8 mouse cellular contexts compared by ENCODE assay signal in the genomic region with DNA sequence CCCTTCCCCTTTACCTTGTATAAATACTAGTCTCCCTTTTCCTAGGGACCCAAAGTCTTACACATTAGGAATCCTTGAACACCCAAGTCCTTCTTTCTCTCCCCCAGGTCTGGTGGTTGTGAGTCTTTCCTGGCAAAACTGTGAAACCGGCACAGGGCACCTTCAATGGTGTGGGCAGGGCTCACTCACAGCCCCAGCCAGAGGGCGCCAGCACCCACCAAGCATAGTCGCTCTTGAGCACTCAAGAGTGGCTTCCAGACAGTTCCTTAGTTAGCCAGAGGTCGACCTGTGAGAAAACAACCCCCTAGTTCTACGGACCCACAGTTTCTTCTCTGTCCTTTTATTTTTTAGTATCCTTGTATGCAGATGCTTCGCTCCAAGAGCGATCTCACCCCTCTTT. TPM values are rescaled to one million over a fixed set of nuclear protein-coding genes. Genes with fewer than 3 reads are reported as not detected.
A peak's percentile ranks its signal among the peaks of the same experiment; 100 is the strongest.
DNase-seq lines count a peak whose midpoint lies in the region; ATAC-seq lines count a peak whose summit lies in the region.

Rcan2 (plus strand) TSS at position 275 of the 400 bp plus-strand sequence.

- 2% methylated on average over 7 of the region's 7 CpGs for WGBS in embryonic facial prominence, embryonic 13.5 days
- WGBS in limb, embryonic 13.5 days: 2% methylated on average over 7 of the region's 7 CpGs
- 3% methylated on average over 7 of the region's 7 CpGs for WGBS in midbrain, embryonic 13.5 days

- peaks cover 19% of the 10 kb centered on the region for H3K27me3 ChIP-seq in erythroblast, embryonic 14.5 days (ENCODE audit: control insufficient read depth)
- peaks cover 37% of the 10 kb centered on the region for H3K27me3 ChIP-seq in embryonic facial prominence, embryonic 13.5 days
- peaks cover 57% of the 10 kb centered on the region for H3K27me3 ChIP-seq in limb, embryonic 13.5 days
- no peaks in the 10 kb centered on the region for H3K27me3 ChIP-seq in midbrain, embryonic 13.5 days
- peaks cover 2% of the 10 kb centered on the region; the same call in 1 of the 2 replicates for H3K27me3 ChIP-seq in splenic B cell, adult 2 months (ENCODE audit: control insufficient read depth, insufficient read depth, low read length, poor library complexity, severe bottlenecking)

- peak within 1 kb of the TSS; percentile 96 for H3K4me2 ChIP-seq in embryonic facial prominence, embryonic 13.5 days
- H3K4me2 ChIP-seq in limb, embryonic 13.5 days (replicated peaks): peak within 1 kb of the TSS; percentile 96
- peak within 1 kb of the TSS; percentile 86 for H3K4me2 ChIP-seq in midbrain, embryonic 13.5 days (replicated peaks)

- peak within 1 kb of the TSS; percentile 41 for H3K4me3 ChIP-seq in erythroblast, embryonic 14.5 days (replicated peaks)
- peak within 1 kb of the TSS; percentile 60 for H3K4me3 ChIP-seq in embryonic facial prominence, embryonic 13.5 days
- H3K4me3 ChIP-seq in limb, embryonic 13.5 days: peak within 1 kb of the TSS; percentile 61
- H3K4me3 ChIP-seq in midbrain, embryonic 13.5 days (replicated peaks): peak within 1 kb of the TSS; percentile 68

- H3K9ac ChIP-seq in embryonic facial prominence, embryonic 13.5 days: peak within 1 kb of the TSS; percentile 68
- peak within 1 kb of the TSS; percentile 67 for H3K9ac ChIP-seq in limb, embryonic 13.5 days
- peak within 1 kb of the TSS; percentile 85 for H3K9ac ChIP-seq in midbrain, embryonic 13.5 days (replicated peaks)

- H3K36me3 ChIP-seq in erythroblast, embryonic 14.5 days (ENCODE audit: control insufficient read depth): no peaks in the 10 kb centered on the region
- no peaks in the 10 kb centered on the region for H3K36me3 ChIP-seq in embryonic facial prominence, embryonic 13.5 days
- no peaks in the 10 kb centered on the region for H3K36me3 ChIP-seq in limb, embryonic 13.5 days
- H3K36me3 ChIP-seq in midbrain, embryonic 13.5 days: no peaks in the 10 kb centered on the region
- no peaks in the 10 kb centered on the region for H3K36me3 ChIP-seq in splenic B cell, adult 2 months (ENCODE audit: control insufficient read depth, insufficient read depth, low read length, poor library complexity, severe bottlenecking)

- H3K9me3 ChIP-seq in erythroblast, embryonic 14.5 days (ENCODE audit: control insufficient read depth, low read length): no peaks in the 10 kb centered on the region
- no peaks in the 10 kb centered on the region for H3K9me3 ChIP-seq in embryonic facial prominence, embryonic 13.5 days
- H3K9me3 ChIP-seq in limb, embryonic 13.5 days: no peaks in the 10 kb centered on the region
- H3K9me3 ChIP-seq in midbrain, embryonic 13.5 days: no peaks in the 10 kb centered on the region

- no peak within 1 kb of the TSS for H3K27ac ChIP-seq in embryonic facial prominence, embryonic 13.5 days
- no peak within 1 kb of the TSS for H3K27ac ChIP-seq in limb, embryonic 13.5 days
- H3K27ac ChIP-seq in midbrain, embryonic 13.5 days: peak within 1 kb of the TSS; percentile 69

- H3K4me1 ChIP-seq in erythroblast, embryonic 14.5 days (ENCODE audit: control insufficient read depth): no peaks in the 10 kb centered on the region; the same call in 1 of the 2 replicates
- H3K4me1 ChIP-seq in embryonic facial prominence, embryonic 13.5 days: peaks cover 6% of the 10 kb centered on the region; the same call in 1 of the 2 replicates
- peaks cover 6% of the 10 kb centered on the region; the same call in 1 of the 2 replicates for H3K4me1 ChIP-seq in limb, embryonic 13.5 days
- H3K4me1 ChIP-seq in midbrain, embryonic 13.5 days (replicated peaks): peaks cover 6% of the 10 kb centered on the region; the same call in 1 of the 2 replicates

- ATAC-seq in erythroblast, adult 5-6 weeks (replicated peaks; ENCODE audit: low FRiP score, poor library complexity, severe bottlenecking): no peak
- ATAC-seq in embryonic facial prominence, embryonic 13.5 days (ENCODE audit: insufficient number of reproducible peaks, insufficient read depth, low FRiP score, low TSS enrichment, low read depth): no peak
- ATAC-seq in limb, embryonic 13.5 days (ENCODE audit: low FRiP score, low read depth): peak; percentile 40; the same call in 1 of the 2 replicates
- ATAC-seq in midbrain, embryonic 13.5 days: peak; percentile 91

- DNase-seq in heart, adult 9 months (ENCODE audit: low spot score in 2 of 2): peak; percentile 32 to 60
- DNase-seq in kidney, adult 8-10 months: peak; percentile 27 to 56
- peak; percentile 6 for DNase-seq in splenic B cell, adult 2 months (ENCODE audit: low read depth, low spot score)

RNA-seq across cellular contexts. Expression of gene Rcan2, which starts in this region (rescaled TPM):
- polyA plus RNA-seq in erythroblast, embryonic 14.5 days (2012): 0.01 TPM in 1 of 2 replicates, not detected in the other
- not detected in 2 replicates for total RNA-seq in erythroblast, adult 5-6 weeks (2015; ENCODE audit: low replicate concordance)
- total RNA-seq in erythroblast, adult 5-6 weeks (2017; ENCODE audit: low replicate concordance): not detected in 2 replicates
- 5.4 and 5.9 TPM in 2 replicates for polyA plus RNA-seq in embryonic facial prominence, embryonic 13.5 days (2015; fragmentation: Nextera tagmentation; extraction: Ambion mirVana)
- polyA plus RNA-seq in limb, embryonic 13.5 days (2015; fragmentation: Nextera tagmentation; extraction: Ambion mirVana): 2.6 and 3.2 TPM in 2 replicates
- 62.3 and 62.8 TPM in 2 replicates for polyA plus RNA-seq in midbrain, embryonic 13.5 days (2015; fragmentation: Nextera tagmentation; extraction: Ambion mirVana)

Comparison
In these comparisons a context has a peak if more than half of its experiments do, and no peak if none do; other contexts are left out.
1. ATAC-seq: peak in limb, embryonic 13.5 days (single experiment) and midbrain, embryonic 13.5 days (single experiment); none in erythroblast, adult 5-6 weeks (single experiment) and embryonic facial prominence, embryonic 13.5 days (single experiment).
2. Peak in every context shown above with its lines, with median percentiles within 50 percentile points of each other: H3K4me3 ChIP-seq, H3K4me2 ChIP-seq, H3K9ac ChIP-seq and DNase-seq.